Mouse (Mus musculus): ENCODE measurements at regions not wholly inside any gene's neighbourhood (a gene's known extent, or its start where the extent isn't known, plus 50 kb on each side); places are given as distances from the start of the nearest gene placed in this dataset.

GRCm38 (mm10) chr1:151059546-151060136 is 66.4 kb upstream of the Hmcn1 start:
- TF ChIP-seq POLR2A (IDR thresholded peaks at IDR 0.05; ENCODE audit: control insufficient read depth, low read depth, low read length) (no peak), CTCF (IDR thresholded peaks at IDR 0.05; ENCODE audit: control insufficient read depth, insufficient read depth, insufficient replicate concordance, low read depth, low read length) (no peak)
